Mouse (Mus musculus) spleen, postnatal 36 days (tissue): ENCODE data around the gene Srsy.
"Not testable (repeated sequence)": the region's sequence is repeated elsewhere in the genome, so short reads cannot be mapped to it uniquely, and the experiment has no call there.

Experiments
- DNase-seq, 2 experiments: peaks; one replicate each; pipeline ENCODE4 v3.0.0; 2022; ENCODE audit warnings: low spot score in 2 of 2, mixed read lengths in 1 of 2

Gene Srsy

DNA sequence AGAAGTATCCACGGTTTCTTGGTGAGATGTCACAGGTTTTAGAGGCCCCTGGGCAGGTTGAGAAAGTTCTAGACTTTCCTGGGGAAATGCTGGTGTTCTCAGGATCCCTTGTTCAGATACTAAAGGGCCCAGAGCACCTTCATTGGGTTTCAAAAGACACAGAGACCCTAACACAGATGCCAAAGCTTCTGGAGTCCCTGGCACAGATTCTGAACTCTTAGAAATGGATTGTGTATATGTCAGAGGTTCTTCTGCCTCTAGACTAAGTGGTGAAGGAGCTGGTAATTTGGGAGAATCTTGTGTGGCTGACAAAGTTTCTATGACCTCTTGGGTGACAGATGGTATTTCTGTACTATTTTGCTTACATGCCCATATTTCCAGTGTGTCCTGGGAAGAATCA lies at the start of gene Srsy:
Gene Srsy (minus strand): TSS at position 101 of the 400 bp plus-strand sequence.
- DNase-seq = not testable (repeated sequence)
